Mouse (Mus musculus) midbrain, embryonic 11.5 days (tissue): Measurements from ENCODE around the gene Arhgap28. TPM values are rescaled to one million over a fixed set of nuclear protein-coding genes. Genes with fewer than 3 reads are reported as not detected.

Experiments used
- ATAC-seq: fragments of 200-750 bp; cut with Nextera tagmentation; 2 replicates; pipeline ENCODE4 v1.8.0; 2017; ENCODE audit warnings: moderate TSS enrichment, moderate library complexity; ENCODE audit not compliant: low FRiP score
- DNase-seq: peaks from one replicate; pipeline ENCODE4 v3.0.0; 2015; ENCODE audit warnings: low spot score; ENCODE audit errors: missing footprints
- H3K27ac ChIP-seq: fragments of 300-500 bp; sonication (generic); 2 replicates; pipeline ENCODE4 v1.5.1; 2014; ENCODE audit warnings: low read depth, low read length
- H3K27me3 ChIP-seq: fragments of 300-500 bp; sonication (generic); 2 replicates; pipeline ENCODE4 v1.6.1; 2014; ENCODE audit warnings: mild to moderate bottlenecking, low read length, moderate library complexity, mixed read lengths; ENCODE audit not compliant: control insufficient read depth, insufficient read depth
- H3K36me3 ChIP-seq: fragments of 300-500 bp; sonication (generic); 2 replicates; pipeline ENCODE4 v1.6.1; 2014; ENCODE audit warnings: mild to moderate bottlenecking, low read length, moderate library complexity, mixed read lengths; ENCODE audit not compliant: control insufficient read depth, insufficient read depth
- H3K4me1 ChIP-seq: fragments of 300-500 bp; sonication (generic); 2 replicates; pipeline ENCODE4 v1.6.1; 2014; ENCODE audit warnings: low read length; ENCODE audit not compliant: control insufficient read depth, insufficient read depth
- H3K4me2 ChIP-seq: fragments of 300-500 bp; sonication (generic); 2 replicates; pipeline ENCODE4 v1.6.1; 2014; ENCODE audit warnings: mild to moderate bottlenecking, moderate library complexity
- H3K4me3 ChIP-seq: fragments of 300-500 bp; sonication (generic); 2 replicates; pipeline ENCODE4 v1.5.1; 2014; ENCODE audit warnings: low read depth, low read length
- H3K9ac ChIP-seq: fragments of 300-500 bp; sonication (generic); 2 replicates; pipeline ENCODE4 v1.6.1; 2014; ENCODE audit warnings: low read length
- H3K9me3 ChIP-seq: fragments of 300-500 bp; sonication (generic); 2 replicates; pipeline ENCODE4 v1.6.1; 2016; ENCODE audit warnings: low read length; ENCODE audit not compliant: control insufficient read depth
- WGBS: fragments of 180-500 bp; shearing (Covaris S2); extraction: QIAGEN DNeasy Blood & Tissue Kit; methylation state at CpG from one replicate; pipeline ENCODE4 v1.1.7; 2014; 5-methylcytosine and 5-hydroxymethylcytosine counted together
- polyA plus RNA-seq: library from polyadenylated mRNA; unstranded; fragments of >200 nt; fragmentation: Nextera tagmentation; extraction: Ambion mirVana; gene quantifications from 2 replicates; pipeline ENCODE4 v1.2.1, GENCODE M21; 2014

Arhgap28 gene
- polyA plus RNA-seq, 1 experiment from 2014 or later = 21.7 TPM

GRCm38 (mm10) chr17:67815720-67816119, 188.2 kb downstream of the Arhgap28 start:
- Histone ChIP-seq H3K27ac (no peak overlapping the region), H3K36me3 (peaks cover 32% of the 10 kb centered on the region), H3K9ac (no peak overlapping the region), H3K27me3 (no peaks in the 10 kb centered on the region), H3K4me3 (no peak overlapping the region), H3K4me1 (no peaks in the 10 kb centered on the region), H3K9me3 (no peaks in the 10 kb centered on the region), H3K4me2 (no peak overlapping the region)
- ATAC-seq (no peak), DNase-seq (no peak)
- WGBS = 96% methylated on average over 11 of the region's 11 CpGs

GRCm38 (mm10) chr17:67813666-67814065, 190.3 kb downstream of the Arhgap28 start:
- no peak overlapping the region for H3K4me3 ChIP-seq
- DNase-seq = no peak
- H3K27me3 ChIP-seq = no peaks in the 10 kb centered on the region
- no peaks in the 10 kb centered on the region for H3K9me3 ChIP-seq
- H3K9ac ChIP-seq = no peak overlapping the region
- 92% methylated on average over 6 of the region's 6 CpGs for WGBS
- H3K4me2 ChIP-seq = no peak overlapping the region
- H3K36me3 ChIP-seq = peaks cover 31% of the 10 kb centered on the region
- no peak for ATAC-seq
- no peaks in the 10 kb centered on the region for H3K4me1 ChIP-seq
- no peak overlapping the region for H3K27ac ChIP-seq

GRCm38 (mm10) chr17:67809171-67809570, 194.7 kb downstream of the Arhgap28 start:
- DNase-seq = no peak
- 94% methylated on average over 16 of the region's 16 CpGs for WGBS
- ATAC-seq = no peak
- Histone ChIP-seq H3K27ac (no peak overlapping the region), H3K4me3 (no peak overlapping the region), H3K9ac (no peak overlapping the region), H3K27me3 (no peaks in the 10 kb centered on the region), H3K4me1 (no peaks in the 10 kb centered on the region), H3K9me3 (no peaks in the 10 kb centered on the region), H3K36me3 (peaks cover 14% of the 10 kb centered on the region; the same call in 1 of the 2 replicates), H3K4me2 (no peak overlapping the region)
